Mouse (Mus musculus): Measurements from ENCODE around the gene Rpl24. TPM values are rescaled to one million over a fixed set of nuclear protein-coding genes. Genes with fewer than 3 reads are reported as not detected.
"Not testable (repeated sequence)": the region's sequence is repeated elsewhere in the genome, so short reads cannot be mapped to it uniquely, and the experiment has no call there.

Gene Rpl24
- polyA plus RNA-seq, 1 experiment from 2014 or later = 436 TPM

DNA sequence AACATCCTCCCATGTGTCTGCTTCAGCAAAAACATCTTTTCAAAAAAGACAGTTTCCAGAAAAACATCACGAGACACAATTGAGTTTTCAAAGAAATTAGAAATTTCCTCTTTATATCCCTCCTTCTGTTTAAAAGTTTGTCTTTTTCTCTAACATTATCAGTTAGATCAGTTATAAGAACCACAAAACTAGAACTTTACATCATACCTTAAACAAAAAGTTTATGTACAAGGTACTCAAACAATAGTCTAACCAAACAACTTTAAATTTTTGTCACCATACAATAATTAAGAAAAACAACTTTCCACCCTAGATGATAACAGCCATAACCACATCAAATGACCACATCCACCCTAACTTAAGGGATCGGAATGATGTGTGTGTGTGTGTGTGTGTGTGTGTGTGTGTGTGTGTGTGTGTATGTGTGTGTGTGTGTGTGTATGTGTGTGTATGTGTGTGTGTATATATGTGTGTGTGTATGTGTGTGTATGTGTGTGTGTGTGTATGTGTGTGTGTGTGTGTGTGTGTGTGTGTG lies 18.1 kb upstream of the Rpl24 start:
- not testable (repeated sequence) for H3K9me3 ChIP-seq (replicated peaks; ENCODE audit: control insufficient read depth, low read length, poor library complexity, severe bottlenecking); H3K4me1 ChIP-seq (ENCODE audit: control insufficient read depth, insufficient read depth, low read length); H3K4me3 ChIP-seq (ENCODE audit: low read depth, low read length); H3K4me2 ChIP-seq (ENCODE audit: low read length); ATAC-seq; H3K9ac ChIP-seq (ENCODE audit: low read depth, low read length); H3K36me3 ChIP-seq (ENCODE audit: control insufficient read depth, insufficient read depth, low read length); H3K27ac ChIP-seq (ENCODE audit: low read length); H3K27me3 ChIP-seq (ENCODE audit: control insufficient read depth, insufficient read depth, low read depth, low read length)
- WGBS = 82% methylated on average over 2 of the region's 2 CpGs

DNA sequence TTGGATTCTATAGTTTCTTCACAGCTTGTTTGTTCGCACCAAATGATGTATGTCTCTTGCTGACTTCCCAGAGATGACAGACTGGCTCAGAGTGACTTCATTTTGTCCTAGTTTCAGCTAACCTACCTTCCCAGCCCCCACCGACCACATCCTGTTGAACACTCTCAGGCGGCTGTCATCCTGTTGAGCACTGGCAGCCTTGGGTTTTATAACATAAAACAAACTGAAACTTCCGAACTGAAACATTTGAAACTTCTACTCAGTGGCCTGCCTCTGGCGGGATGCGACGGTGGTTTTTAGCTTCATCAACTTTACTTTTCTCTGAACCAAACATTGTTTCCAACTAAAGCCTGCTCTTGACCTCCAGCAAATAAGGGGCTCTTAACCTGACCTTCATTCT lies 17.1 kb upstream of the Rpl24 start:
- no peaks in the 10 kb centered on the region for H3K9me3 ChIP-seq (replicated peaks; ENCODE audit: control insufficient read depth, low read length, poor library complexity, severe bottlenecking)
- H3K27ac ChIP-seq (ENCODE audit: low read length) = no peak overlapping the region
- H3K36me3 ChIP-seq (ENCODE audit: control insufficient read depth, insufficient read depth, low read length) = no peaks in the 10 kb centered on the region
- WGBS = 78% methylated on average over 7 of the region's 7 CpGs
- no peaks in the 10 kb centered on the region for H3K4me1 ChIP-seq (ENCODE audit: control insufficient read depth, insufficient read depth, low read length)
- ATAC-seq = no peak
- no peak overlapping the region for H3K9ac ChIP-seq (ENCODE audit: low read depth, low read length)
- H3K27me3 ChIP-seq (ENCODE audit: control insufficient read depth, insufficient read depth, low read depth, low read length) = no peaks in the 10 kb centered on the region
- H3K4me2 ChIP-seq (ENCODE audit: low read length) = no peak overlapping the region
- no peak overlapping the region for H3K4me3 ChIP-seq (ENCODE audit: low read depth, low read length)

GRCm38 (mm10) chr16:55950462-55950861 lies 15.6 kb upstream of the Rpl24 start:
- WGBS = 67% methylated on average over 3 of the region's 3 CpGs
- ATAC-seq = no peak
- H3K9ac ChIP-seq (ENCODE audit: low read depth, low read length) = no peak overlapping the region

DNA sequence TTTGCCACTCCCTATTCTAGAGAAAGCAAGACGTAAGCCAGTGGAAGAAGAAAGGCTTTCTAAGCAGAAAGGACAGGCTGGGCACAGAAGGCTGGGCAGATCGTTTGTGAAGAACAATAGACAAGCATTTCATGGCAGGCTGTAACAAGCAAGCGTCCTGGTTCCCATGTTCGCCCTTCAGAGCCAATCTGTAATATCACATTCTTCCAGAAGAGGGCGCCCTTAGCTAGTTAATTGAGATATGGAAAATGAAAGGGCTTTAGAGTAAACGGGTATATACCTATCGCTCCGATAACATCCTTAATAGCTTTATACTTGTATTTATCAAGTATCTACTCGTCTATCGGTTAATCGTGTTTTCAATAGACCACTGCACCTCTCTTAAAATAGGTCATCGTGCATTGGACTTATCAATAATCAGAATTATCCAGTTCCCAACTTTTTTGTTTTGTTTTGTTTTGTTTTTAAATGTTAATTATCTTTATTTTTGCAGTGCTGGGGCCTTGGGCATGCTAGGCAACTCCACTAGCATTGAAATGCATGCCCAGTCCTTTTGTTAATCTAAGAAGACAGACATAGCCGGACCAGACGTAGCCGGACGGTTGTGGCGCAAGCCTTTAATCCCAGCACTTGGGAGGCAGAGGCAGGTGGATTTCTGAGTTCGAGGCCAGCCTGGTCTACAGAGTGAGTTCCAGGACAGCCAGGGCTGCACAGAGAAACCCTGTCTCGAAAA lies 15.0 kb upstream of the Rpl24 start:
- H3K9ac ChIP-seq (ENCODE audit: low read depth, low read length) = no peak overlapping the region
- no peak overlapping the region for H3K4me2 ChIP-seq (ENCODE audit: low read length)
- no peaks in the 10 kb centered on the region for H3K27me3 ChIP-seq (ENCODE audit: control insufficient read depth, insufficient read depth, low read depth, low read length)
- H3K36me3 ChIP-seq (ENCODE audit: control insufficient read depth, insufficient read depth, low read length) = no peaks in the 10 kb centered on the region
- ATAC-seq = peak; percentile 60
- H3K4me1 ChIP-seq (ENCODE audit: control insufficient read depth, insufficient read depth, low read length) = no peaks in the 10 kb centered on the region
- no peaks in the 10 kb centered on the region for H3K9me3 ChIP-seq (replicated peaks; ENCODE audit: control insufficient read depth, low read length, poor library complexity, severe bottlenecking)
- no peak overlapping the region for H3K4me3 ChIP-seq (ENCODE audit: low read depth, low read length)
- no peak overlapping the region for H3K27ac ChIP-seq (ENCODE audit: low read length)
- WGBS = 36% methylated on average over 19 of the region's 19 CpGs

More at GRCm38 (mm10) chr16:55950462-55950861, 15.6 kb upstream of the Rpl24 start:
- Histone ChIP-seq H3K4me3 (ENCODE audit: low read depth, low read length) (no peak overlapping the region), H3K4me2 (ENCODE audit: low read length) (no peak overlapping the region), H3K36me3 (ENCODE audit: control insufficient read depth, insufficient read depth, low read length) (no peaks in the 10 kb centered on the region), H3K4me1 (ENCODE audit: control insufficient read depth, insufficient read depth, low read length) (no peaks in the 10 kb centered on the region), H3K9me3 (replicated peaks; ENCODE audit: control insufficient read depth, low read length, poor library complexity, severe bottlenecking) (no peaks in the 10 kb centered on the region), H3K27me3 (ENCODE audit: control insufficient read depth, insufficient read depth, low read depth, low read length) (no peaks in the 10 kb centered on the region), H3K27ac (ENCODE audit: low read length) (no peak overlapping the region)

GRCm38 (mm10) chr16:55951679-55952327 lies 14.3 kb upstream of the Rpl24 start:
- Histone ChIP-seq H3K4me1 (ENCODE audit: control insufficient read depth, insufficient read depth, low read length) (no peaks in the 10 kb centered on the region), H3K4me2 (ENCODE audit: low read length) (no peak overlapping the region), H3K36me3 (ENCODE audit: control insufficient read depth, insufficient read depth, low read length) (no peaks in the 10 kb centered on the region), H3K27me3 (ENCODE audit: control insufficient read depth, insufficient read depth, low read depth, low read length) (no peaks in the 10 kb centered on the region), H3K27ac (ENCODE audit: low read length) (no peak overlapping the region), H3K9ac (ENCODE audit: low read depth, low read length) (no peak overlapping the region), H3K9me3 (replicated peaks; ENCODE audit: control insufficient read depth, low read length, poor library complexity, severe bottlenecking) (no peaks in the 10 kb centered on the region), H3K4me3 (ENCODE audit: low read depth, low read length) (no peak overlapping the region)
- no peak for ATAC-seq
- 83% methylated on average over 7 of the region's 7 CpGs for WGBS

DNA sequence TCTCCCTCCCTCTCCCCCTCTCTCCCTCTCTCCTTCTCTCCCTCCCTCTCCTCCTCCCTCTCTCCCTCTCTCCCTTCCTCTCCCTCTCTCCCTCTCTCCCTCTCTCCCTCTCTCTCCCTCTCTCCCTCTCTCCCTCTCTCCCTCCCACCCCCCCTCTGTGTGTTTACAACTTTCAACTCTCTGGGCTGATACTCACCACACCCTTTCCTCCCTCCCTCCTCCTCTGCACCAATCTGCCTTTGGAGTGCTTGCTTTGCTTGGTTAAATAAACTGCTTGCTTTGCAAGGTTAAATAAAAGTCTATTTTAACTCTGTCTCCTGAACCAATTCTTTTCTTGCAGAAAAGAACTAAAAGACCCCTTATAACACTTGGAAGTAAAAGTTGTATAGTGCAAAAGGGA lies 13.3 kb upstream of the Rpl24 start:
- Histone ChIP-seq H3K4me2 (ENCODE audit: low read length) (no peak overlapping the region), H3K4me1 (ENCODE audit: control insufficient read depth, insufficient read depth, low read length) (no peaks in the 10 kb centered on the region), H3K36me3 (ENCODE audit: control insufficient read depth, insufficient read depth, low read length) (no peaks in the 10 kb centered on the region), H3K9me3 (replicated peaks; ENCODE audit: control insufficient read depth, low read length, poor library complexity, severe bottlenecking) (no peaks in the 10 kb centered on the region), H3K27ac (ENCODE audit: low read length) (no peak overlapping the region), H3K4me3 (ENCODE audit: low read depth, low read length) (no peak overlapping the region), H3K9ac (ENCODE audit: low read depth, low read length) (no peak overlapping the region), H3K27me3 (ENCODE audit: control insufficient read depth, insufficient read depth, low read depth, low read length) (no peaks in the 10 kb centered on the region)
- ATAC-seq = no peak

- ATAC-seq; H3K4me1 ChIP-seq (ENCODE audit: control insufficient read depth, insufficient read depth, low read length); H3K9me3 ChIP-seq (replicated peaks; ENCODE audit: control insufficient read depth, low read length, poor library complexity, severe bottlenecking); H3K9ac ChIP-seq (ENCODE audit: low read depth, low read length); H3K4me2 ChIP-seq (ENCODE audit: low read length); H3K36me3 ChIP-seq (ENCODE audit: control insufficient read depth, insufficient read depth, low read length); H3K27me3 ChIP-seq (ENCODE audit: control insufficient read depth, insufficient read depth, low read depth, low read length); H3K4me3 ChIP-seq (ENCODE audit: low read depth, low read length); H3K27ac ChIP-seq (ENCODE audit: low read length): not testable (repeated sequence)
- 93% methylated on average over 9 of the region's 9 CpGs for WGBS
These were observed 11.9 kb upstream of the Rpl24 start for GRCm38 (mm10) chr16:55954196-55954595.

- H3K4me1 ChIP-seq (ENCODE audit: control insufficient read depth, insufficient read depth, low read length); H3K27me3 ChIP-seq (ENCODE audit: control insufficient read depth, insufficient read depth, low read depth, low read length); ATAC-seq; H3K4me2 ChIP-seq (ENCODE audit: low read length); H3K27ac ChIP-seq (ENCODE audit: low read length); H3K36me3 ChIP-seq (ENCODE audit: control insufficient read depth, insufficient read depth, low read length); H3K9ac ChIP-seq (ENCODE audit: low read depth, low read length); H3K4me3 ChIP-seq (ENCODE audit: low read depth, low read length); H3K9me3 ChIP-seq (replicated peaks; ENCODE audit: control insufficient read depth, low read length, poor library complexity, severe bottlenecking): not testable (repeated sequence)
- WGBS = 92% methylated on average over 6 of the region's 11 CpGs
These were observed 3.0 kb upstream of the Rpl24 start for GRCm38 (mm10) chr16:55963068-55963467.
